Mouse (Mus musculus): ENCODE results near the gene Ndufa1. TPM values are rescaled to one million over a fixed set of nuclear protein-coding genes. Genes with fewer than 3 reads are reported as not detected.
"Not testable (repeated sequence)": the region's sequence is repeated elsewhere in the genome, so short reads cannot be mapped to it uniquely, and the experiment has no call there.

Ndufa1 gene
- 100 to 1,000 TPM; 829 to 849 TPM for total RNA-seq (2021)

DNA sequence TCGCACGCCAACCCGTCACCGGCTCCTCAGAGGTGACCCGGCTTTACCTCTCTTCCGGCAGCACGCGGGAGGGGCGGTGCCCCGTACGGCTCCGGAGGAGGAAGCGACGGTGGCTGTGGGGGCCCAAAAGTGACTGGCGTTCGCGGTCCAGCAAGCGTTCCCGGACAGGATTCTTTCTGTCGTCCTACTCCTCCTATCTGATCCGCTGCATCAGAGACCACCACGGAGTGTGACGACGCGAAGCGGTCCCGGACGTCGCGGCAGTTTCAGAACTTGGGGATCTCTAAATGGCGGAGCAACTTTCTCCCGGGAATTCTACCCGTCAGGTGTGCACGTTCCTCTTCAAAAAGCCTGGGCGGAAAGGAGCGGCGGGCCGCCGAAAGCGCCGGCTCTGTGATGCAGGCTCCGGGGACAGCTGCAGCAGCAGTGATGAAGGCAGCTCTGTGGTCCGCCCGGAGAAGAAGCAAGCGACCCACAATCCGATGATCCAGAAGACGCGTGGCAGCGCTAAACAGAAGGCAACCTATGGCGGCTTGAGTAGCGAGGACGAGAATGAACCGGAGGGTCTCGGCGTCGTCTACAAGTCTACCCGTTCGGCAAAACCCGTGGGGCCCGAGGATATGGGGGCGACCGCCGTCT lies at the start of gene Ndufa1, which contains the start of gene Rnf113a1:
Ndufa1 (minus strand) TSS at position 59 of the 639 bp plus-strand sequence.
Rnf113a1 (plus strand) TSS at position 141 of the 639 bp plus-strand sequence.
- intact Hi-C loops (cut with DNase I) = no loop called here
- peak; percentile 85 for DNase-seq

DNA sequence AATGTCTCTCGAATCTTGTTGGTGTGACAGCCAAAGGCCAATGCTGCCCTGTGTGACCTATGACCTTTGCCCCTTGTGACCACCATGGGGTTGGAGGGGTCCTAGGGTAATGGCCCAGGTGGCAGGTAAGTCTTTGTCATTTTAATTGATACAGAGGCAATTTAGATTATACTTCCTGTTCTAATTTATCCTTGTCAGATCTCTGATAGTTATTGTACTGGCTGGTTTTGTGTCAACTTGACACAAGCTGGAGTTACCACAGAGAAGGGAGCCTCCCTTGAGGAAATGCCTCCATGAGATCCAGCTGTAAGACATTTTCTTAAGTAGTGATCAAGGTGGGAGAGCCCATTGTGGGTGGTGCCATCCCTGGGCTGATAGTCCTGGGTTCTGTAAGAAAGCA lies 31.2 kb upstream of the Ndufa1 start, which contains the start of gene Rhox1:
Rhox1 (minus strand) TSS at position 101 of the 400 bp plus-strand sequence.
- intact Hi-C loops (cut with DNase I); DNase-seq: not testable (repeated sequence)

DNA sequence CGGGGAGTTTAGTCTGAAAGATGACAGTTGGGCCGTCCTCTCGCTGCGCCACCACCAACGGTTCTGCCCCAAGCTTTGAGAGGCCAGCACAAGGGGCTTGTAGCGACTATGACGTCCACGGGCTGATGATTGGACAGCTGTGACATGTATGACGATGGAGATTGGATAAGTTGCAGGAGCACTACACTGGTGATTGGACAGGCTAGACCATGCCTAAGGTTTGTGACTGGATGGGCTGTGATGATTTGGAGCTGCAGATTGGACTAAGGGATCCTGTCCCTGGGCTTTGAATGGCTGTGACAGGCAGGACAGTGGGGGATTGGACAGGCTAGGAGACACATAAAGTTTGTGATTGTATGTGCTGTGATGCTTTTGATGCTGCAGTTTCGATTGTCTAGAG lies 20.0 kb upstream of the Ndufa1 start, which contains the start of gene Gm9:
Gm9 (minus strand) TSS at position 101 of the 400 bp plus-strand sequence.
- intact Hi-C loops (cut with DNase I) = no loop called here
- DNase-seq = no peak

DNA sequence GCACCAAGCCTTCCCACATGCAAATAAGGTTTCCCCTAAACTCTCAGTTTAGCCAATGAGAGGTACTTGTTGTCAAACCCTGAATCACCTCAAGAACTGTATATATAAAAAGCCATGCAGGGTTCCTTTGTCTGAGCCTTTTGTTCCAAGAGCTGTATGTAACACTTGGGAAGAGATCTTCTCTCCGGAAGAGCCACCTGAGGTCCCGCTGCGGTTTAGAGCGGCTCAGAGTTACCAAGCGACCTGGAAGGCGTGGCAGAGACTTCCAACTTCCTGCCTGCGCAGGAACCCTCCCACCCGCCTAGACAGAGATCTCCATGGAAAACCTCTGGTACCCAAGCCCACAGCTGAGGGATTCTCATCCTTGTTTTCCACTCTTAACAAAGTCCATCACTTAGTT lies 7.7 kb upstream of the Ndufa1 start:
- no peak for DNase-seq
- intact Hi-C loops (cut with DNase I) = no loop called here

DNA sequence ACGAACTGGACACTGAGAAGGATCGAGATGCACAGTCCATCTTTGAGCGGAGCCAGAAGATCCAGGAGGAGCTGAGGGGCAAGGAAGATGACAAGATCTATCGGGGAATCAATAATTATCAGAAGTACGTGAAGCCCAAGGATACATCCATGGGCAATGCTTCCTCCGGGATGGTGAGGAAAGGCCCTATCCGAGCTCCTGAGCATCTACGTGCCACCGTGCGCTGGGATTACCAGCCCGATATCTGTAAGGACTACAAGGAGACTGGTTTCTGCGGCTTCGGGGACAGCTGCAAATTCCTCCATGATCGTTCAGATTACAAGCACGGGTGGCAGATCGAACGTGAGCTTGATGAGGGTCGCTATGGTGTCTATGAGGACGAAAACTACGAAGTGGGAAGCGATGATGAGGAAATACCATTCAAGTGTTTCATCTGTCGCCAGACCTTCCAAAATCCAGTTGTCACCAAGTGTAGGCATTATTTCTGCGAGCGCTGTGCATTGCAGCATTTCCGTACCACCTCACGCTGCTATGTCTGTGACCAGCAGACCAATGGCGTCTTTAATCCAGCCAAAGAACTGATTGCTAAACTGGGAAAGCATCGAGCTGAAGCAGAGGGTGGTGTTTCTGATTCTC lies 899 bp upstream of the Ndufa1 start:
- peak in 1 of 2 experiments; percentile 4 for DNase-seq
- intact Hi-C loops (cut with DNase I) = no loop called here

DNA sequence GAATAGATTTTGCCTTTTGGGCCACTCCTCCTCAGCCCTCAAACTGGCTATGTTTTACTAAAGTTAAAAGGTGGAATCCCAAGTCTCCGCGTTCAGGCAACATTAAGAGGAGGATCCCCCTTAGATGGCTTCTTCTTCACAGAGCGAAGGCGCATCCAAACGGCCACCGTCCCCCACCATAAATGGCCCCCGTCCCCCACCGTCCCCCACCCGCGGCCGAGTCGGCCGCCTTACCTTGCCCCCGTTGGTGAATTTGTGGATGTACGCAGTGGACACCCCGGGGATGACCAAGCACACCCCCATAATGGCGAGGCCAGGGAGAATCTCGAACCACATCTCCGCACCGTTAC lies 233 bp downstream of the Ndufa1 start:
- DNase-seq = peak in 1 of 2 experiments; percentile 1
- intact Hi-C loops (cut with DNase I) = no loop called here

DNA sequence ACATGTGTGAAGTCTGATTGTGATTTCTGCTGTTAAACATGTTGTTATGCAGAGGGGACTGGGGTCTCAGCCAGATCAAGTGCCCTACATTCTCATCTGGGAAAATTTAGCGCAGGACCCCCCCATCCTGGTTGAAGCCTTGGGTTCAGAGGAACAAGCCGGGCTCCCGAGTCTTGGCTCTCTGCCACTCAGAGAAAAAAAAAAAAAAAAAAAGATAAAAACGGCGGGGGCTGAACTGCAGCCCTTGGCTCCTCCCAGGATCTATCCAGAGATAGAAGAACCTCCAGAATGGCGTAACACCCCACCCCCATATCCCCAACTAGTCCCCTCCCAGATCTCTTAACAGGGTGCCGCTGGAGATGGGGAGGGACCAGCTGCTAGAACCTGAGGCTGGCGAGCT lies 6.6 kb downstream of the Ndufa1 start:
- intact Hi-C loops (cut with DNase I); DNase-seq: not testable (repeated sequence)

DNA sequence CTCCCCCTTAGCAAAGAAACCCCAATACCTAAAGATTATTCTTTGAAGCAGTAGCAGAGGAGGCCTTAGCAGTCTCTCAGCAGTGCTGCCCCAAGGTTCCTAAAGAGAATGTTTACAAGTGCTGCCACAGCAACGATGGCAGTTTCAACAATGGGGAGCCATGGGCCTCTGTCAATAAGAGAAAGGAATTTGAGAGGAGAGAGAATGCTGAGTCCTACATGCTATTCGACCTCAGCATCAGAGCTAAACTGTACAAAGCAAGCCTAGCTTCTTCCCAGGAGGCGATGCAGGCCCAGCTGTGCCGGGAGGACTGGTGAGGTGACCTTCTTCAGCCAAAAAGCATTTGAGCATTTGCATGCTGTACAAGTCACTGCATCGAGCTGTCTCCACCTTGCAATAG lies 22.2 kb downstream of the Ndufa1 start, which contains the start of gene Akap14:
Akap14 (minus strand) TSS at position 101 of the 400 bp plus-strand sequence.
- intact Hi-C loops (cut with DNase I) = no loop called here
- no peak for DNase-seq

DNA sequence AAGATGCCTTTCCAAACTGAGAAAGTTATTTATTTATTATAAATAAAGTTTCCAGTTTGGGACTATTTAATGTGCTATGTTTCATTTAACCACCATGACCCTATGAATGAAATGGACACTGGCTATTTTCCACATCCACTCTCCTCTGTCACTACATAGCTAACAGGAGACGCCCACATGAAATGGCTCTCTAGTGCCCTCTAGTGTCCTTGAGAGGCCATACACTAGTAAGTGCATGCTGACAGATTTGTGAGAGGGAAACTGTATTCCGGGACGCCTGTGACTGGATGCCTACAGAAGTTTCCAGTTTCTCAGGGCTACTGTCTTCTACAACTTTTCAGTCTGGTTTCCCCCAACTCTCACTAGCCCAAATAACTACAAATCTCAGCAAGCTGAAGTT lies 23.9 kb downstream of the Ndufa1 start:
- peak; percentile 45 to 62 for DNase-seq
- intact Hi-C loops (cut with DNase I) = no loop called here

DNA sequence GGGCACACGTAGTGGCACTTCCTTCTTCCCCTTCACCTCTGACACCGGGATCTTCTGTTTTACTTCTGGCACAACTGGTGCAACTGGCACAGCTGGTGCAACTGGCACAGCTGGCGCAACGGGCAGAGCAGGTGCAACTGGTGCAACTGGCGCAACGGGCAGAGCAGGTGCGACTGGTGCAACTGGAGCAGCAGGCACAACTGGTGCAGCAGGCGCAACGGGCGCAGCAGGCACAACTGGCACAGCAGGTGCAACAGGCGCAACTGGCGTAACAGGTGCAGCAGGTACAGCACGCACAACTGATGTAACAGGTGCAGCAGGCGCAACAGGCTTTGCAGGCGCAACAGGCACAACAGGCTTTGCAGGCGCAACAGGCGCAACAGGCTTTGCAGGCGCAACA lies 27.8 kb downstream of the Ndufa1 start:
- intact Hi-C loops (cut with DNase I) = no loop called here
- no peak for DNase-seq

DNA sequence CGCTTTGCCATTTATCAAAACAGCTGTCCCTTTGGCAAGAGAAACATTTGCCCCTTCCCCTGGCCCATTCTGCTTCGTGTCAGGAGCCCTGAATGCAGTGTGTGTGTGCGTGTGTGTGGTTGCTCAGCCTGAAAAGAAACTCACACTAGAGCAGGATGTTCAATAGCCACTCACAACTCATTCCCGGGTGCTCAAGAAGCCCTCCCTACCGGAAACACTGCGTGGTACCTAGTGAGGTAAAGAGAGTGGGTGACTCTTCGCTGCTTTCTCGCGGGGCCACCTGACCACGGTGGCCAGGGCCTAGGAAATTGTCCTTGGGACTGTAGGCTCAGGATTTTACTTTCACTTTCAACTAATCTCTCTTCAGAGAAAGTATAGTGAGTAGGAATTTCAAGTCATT lies 29.8 kb downstream of the Ndufa1 start:
- DNase-seq = no peak
- intact Hi-C loops (cut with DNase I) = no loop called here

DNA sequence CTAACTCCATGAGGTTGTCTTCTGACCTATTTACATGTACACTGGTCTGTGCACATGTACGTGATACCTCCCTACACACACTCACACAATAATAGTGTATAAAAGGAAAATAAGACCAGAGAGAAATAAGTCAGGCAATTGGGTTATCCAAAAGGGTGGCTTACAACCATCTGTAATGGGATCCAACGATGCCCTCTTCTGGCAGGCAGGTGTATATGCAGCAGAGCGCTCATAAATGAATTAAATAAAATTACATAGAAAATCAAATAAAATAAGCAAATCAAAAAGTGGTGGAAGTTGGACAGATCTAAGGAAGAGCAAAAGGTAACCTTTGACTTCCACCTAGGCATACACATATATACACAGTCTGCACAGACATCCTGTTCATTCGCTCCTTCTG lies 33.1 kb downstream of the Ndufa1 start:
- peak in 1 of 2 experiments; percentile 6 for DNase-seq
- intact Hi-C loops (cut with DNase I) = loop anchor here (5.0 kb wide), 1 partner anchor 56 kb away; no protein-coding TSS in a partner anchor

DNA sequence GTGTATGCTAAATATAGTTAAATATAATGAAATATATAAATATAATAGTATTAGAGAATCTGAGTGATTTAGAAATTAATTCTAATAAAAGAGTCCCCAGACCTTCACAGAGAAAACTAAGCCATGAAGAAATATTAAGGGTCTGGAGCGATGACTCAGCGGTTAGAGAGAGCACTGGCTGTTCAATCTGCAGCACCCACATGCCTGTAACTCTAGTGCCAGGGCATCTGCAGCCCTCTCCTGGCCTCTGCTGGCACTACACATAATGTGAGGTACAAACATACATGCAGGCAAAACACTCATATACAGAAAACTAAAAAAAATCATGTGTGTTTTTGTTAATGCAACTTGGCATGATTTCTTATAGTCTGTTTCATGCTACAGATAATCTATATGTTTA lies 46.0 kb downstream of the Ndufa1 start:
- intact Hi-C loops (cut with DNase I) = no loop called here
- peak in 1 of 2 experiments; percentile 16 for DNase-seq

DNA sequence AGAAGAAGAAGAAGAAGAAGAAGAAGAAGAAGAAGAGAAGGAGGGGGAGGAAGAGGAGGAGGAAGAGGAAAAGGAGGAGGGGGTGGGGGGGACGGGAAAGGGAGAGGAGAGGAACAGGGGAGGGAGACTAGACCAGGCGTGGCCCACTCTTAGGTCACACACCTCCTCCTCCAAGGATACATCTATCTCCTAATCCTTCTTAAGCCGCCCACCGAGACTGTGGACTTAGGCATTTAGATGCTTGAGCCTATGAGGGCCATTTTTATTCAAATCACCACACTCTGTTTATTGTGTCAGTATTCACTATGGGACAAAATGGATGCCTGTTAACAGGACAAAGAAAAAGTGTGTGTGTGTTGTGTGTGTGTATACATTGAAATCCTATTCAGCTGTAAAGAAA lies 46.5 kb downstream of the Ndufa1 start:
- DNase-seq; intact Hi-C loops (cut with DNase I): not testable (repeated sequence)

DNA sequence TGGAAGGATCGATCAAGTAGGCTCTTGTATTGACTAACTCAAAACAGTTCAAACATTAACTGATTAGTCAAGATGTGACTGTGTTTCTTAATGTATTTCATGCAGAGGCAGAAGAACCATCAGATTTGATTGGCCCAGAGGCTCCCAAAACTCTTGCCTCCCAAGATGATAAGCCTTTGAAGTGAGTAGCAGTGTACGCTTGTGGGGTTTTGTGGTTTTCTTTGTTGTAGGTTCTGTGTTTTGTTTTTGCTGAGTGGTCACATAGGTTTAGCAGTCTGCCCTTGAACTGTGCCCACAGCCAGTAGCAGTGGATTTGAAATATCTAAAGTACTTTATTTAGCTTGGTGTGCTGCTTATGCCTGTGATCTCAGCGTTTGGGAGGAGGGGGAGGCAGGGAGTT lies 49.2 kb downstream of the Ndufa1 start:
- intact Hi-C loops (cut with DNase I) = no loop called here
- no peak for DNase-seq

Other genes starting within 250 kb of the Ndufa1 start
- gene Sept6, start 199.4 kb downstream of the Ndufa1 start, total RNA-seq (2021) = 10 to 100 TPM; 23.2 to 25.0 TPM
- not detected for gene Sowahd, start 142.3 kb downstream of the Ndufa1 start, total RNA-seq (2021)
- gene Rpl39, start 105.8 kb downstream of the Ndufa1 start, total RNA-seq (2021) = 100 to 1,000 TPM; 487 to 510 TPM
- gene Upf3b, start 80.8 kb downstream of the Ndufa1 start, total RNA-seq (2021) = 1 to 10 TPM; 8.2 to 9.1 TPM
- gene Nkap, start 64.4 kb downstream of the Ndufa1 start, total RNA-seq (2021) = 10 to 100 TPM; 10.7 to 12.2 TPM
- gene Akap14, start 22.3 kb downstream of the Ndufa1 start, total RNA-seq (2021) = not detected
- 1 to 10 TPM; 2.9 to 4.1 TPM for gene Rnf113a1, start 82 bp upstream of the Ndufa1 start, total RNA-seq (2021)
- not detected for gene Gm9, start 19.9 kb upstream of the Ndufa1 start, total RNA-seq (2021)
- not detected for gene Rhox1, start 31.1 kb upstream of the Ndufa1 start, total RNA-seq (2021)
- not detected for gene Rhox2a, start 53.8 kb upstream of the Ndufa1 start, total RNA-seq (2021)
- gene Rhox3a, start 58.8 kb upstream of the Ndufa1 start, total RNA-seq (2021) = not detected
- gene Rhox4a, start 74.2 kb upstream of the Ndufa1 start, total RNA-seq (2021) = not detected
- not detected for gene Rhox3a2, start 188.9 kb upstream of the Ndufa1 start, total RNA-seq (2021)
- not detected for gene Rhox4a2, start 199.7 kb upstream of the Ndufa1 start, total RNA-seq (2021)
- gene Rhox2b, start 220.9 kb upstream of the Ndufa1 start, total RNA-seq (2021) = not detected
- gene Rhox4b, start 241.3 kb upstream of the Ndufa1 start, total RNA-seq (2021) = not detected